Mouse (Mus musculus) G1E-ER4 (cell line): ENCODE results near the gene Ubqln5. TPM values are rescaled to one million over a fixed set of nuclear protein-coding genes. Genes with fewer than 3 reads are reported as not detected.

Source experiments
- GATA1 ChIP-seq: IDR thresholded peaks from one replicate; pipeline ENCODE4 v1.8.0; 2012; ENCODE audit warnings: low read length, inconsistent platforms
- polyA plus RNA-seq: library from polyadenylated mRNA; stranded (reverse); fragments of >175 nt; gene quantifications from 2 replicates; pipeline ENCODE4 v1.2.3, GENCODE M21; 2012

The Ubqln5 gene
- polyA plus RNA-seq, result not detected in 2 replicates

DNA sequence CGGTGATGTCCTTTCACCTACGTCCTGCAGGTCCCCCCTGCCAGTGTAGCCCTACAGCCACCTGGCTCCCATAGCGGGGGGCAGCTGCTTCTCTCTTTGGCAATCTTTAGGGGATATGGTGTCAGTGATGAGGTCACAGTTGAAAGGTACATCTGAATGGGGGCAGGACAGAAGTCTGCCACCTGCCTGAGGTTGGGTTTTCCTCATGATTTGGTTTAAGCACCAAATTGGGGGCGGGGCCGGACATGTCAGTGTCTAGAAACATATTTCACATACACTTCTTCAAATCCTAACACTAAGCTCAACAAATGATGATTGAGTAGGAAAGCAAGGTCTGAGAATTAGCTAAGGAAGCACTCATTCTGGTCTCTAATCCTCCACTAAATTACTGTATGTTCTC is at the start of gene Ubqln5:
TSS of gene Ubqln5 (minus strand) at position 101 of the 400 bp plus-strand sequence.
- TF ChIP-seq GATA1, result no peak

DNA sequence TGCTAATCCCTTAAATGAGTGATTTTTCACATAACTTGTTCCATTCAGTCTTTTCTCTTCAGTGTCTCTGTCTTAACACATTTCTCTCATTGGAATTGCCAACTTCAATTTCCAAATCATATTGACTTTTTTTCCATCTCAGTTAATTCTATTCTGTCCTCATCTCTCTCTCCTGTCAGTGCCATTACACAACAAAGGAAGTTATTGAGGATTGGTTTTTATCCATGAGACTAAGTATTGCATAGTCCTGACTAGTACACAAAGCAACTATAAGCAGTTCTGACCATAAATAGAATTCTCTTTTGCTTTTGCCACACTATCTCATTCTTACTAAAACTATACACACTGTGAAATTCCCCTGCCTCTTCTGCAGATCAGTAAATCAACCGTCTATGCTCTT is 49.4 kb upstream of the Ubqln5 start:
- TF ChIP-seq GATA1, result no peak

- no peak for TF ChIP-seq GATA1
These were observed 48.9 kb upstream of the Ubqln5 start for GRCm38 (mm10) chr7:104178422-104179054.

DNA sequence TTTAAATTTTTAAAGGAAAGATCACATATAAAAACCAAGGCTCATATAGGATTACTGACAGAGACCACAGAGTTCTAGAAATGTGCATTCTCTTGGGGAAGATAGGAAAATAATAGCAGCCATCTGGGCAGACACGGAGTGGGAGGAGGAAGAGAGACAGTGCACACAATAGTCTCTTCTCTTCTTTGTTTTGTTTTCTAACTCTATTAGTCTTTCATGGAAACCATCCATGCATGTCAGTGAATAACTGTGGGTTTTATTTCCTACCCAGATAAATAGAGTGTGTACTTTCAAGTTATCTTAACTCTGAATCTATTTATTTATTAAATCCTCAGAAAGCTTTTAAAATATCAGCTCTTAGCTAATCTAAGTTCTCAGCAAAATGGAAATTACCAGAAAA is 45.5 kb upstream of the Ubqln5 start:
- no peak for TF ChIP-seq GATA1

DNA sequence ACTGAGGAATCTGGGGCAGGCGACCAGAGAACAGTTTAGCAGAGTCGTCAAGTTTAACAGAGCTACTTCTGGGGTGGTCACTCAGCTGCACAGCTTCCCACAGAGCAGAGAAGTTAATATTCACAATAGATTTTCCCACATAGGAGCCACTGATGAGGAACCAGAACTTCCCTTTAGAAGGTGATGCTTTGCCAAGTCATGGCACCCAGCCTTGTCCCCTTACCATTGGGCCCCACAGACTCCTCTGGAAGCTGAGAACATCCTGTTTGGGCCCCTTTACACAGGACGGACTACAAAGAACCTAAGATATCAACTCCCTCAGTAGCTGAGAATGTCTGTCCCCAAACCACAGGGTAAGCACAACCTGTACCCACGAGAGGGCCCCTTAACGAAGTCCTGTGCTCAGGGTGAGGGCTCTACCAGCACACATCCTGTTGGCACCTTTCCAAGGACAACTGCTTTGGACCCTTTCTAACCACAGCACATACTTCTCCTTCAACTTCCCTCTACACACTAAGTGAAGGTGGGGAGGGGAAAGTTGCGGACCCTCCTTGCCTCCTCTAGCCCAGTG is 40.1 kb upstream of the Ubqln5 start:
- TF ChIP-seq GATA1, result no peak

GRCm38 (mm10) chr7:104167105-104167504 is 37.5 kb upstream of the Ubqln5 start:
- no peak for TF ChIP-seq GATA1

GRCm38 (mm10) chr7:104150456-104150855 is 20.8 kb upstream of the Ubqln5 start, which contains the start of gene Ubqlnl:
TSS of gene Ubqlnl (minus strand) at chr7:104150556.
- TF ChIP-seq GATA1, result no peak

DNA sequence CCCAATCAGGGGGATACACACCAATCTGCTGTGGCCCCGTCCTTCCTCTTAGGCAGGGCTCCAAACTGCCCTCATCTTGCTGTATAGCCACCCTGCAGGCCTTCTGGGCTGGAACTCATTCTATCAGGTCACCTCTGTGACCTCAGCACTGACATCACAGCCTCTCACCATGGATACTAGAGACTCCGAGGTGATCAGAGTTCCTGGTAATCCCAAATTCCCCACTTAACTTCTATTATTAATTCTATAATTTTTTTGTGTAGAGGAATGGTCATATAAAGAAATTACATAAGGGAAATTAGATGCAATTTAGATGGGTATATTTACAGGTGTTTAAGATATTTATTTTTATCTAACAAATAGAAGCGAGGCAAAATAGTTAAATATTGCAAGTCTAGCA is 13.6 kb upstream of the Ubqln5 start, which contains the start of gene Ubqln3:
TSS of gene Ubqln3 (minus strand) at position 101 of the 400 bp plus-strand sequence.
- TF ChIP-seq GATA1, result no peak

DNA sequence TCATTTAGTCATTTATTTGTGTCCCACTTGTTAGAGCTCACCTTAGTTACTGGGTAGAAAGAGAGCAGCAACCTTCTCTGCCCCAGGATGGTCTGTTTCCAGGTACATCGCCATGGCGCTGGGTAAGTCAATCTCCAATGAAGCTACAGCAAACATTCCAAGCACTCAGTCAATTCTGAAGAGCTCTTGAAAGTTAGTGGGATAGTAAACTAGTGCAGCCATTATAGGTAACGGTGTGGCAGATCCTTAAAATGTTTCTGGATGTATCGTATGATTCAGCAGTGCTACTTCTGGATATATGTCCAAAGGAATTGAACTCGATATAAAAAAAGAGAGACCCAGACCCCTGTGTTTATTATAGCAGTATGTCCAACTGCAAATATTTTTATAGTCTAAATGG is 7.7 kb upstream of the Ubqln5 start, which contains the start of gene Olfr643:
TSS of gene Olfr643 (minus strand) at position 101 of the 400 bp plus-strand sequence.
- no peak for TF ChIP-seq GATA1

DNA sequence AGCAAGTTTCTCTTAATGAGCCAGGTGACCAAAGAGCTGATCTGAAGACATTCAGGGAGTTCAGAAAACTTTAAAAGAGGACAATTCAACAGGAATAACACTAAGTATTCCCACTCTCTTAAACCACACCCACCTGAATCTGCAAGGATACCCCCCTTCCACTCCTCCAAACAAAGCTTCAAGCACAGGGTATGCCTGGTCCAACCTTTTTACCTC is 25.0 kb downstream of the Ubqln5 start, which contains the start of gene Olfr646:
TSS of gene Olfr646 (plus strand) at position 117 of the 216 bp plus-strand sequence.
- TF ChIP-seq GATA1, result no peak

GRCm38 (mm10) chr7:104103913-104104756 is 25.5 kb downstream of the Ubqln5 start:
- TF ChIP-seq GATA1, result no peak

GRCm38 (mm10) chr7:104085365-104085764 is 44.3 kb downstream of the Ubqln5 start, which contains the start of gene Olfr645:
TSS of gene Olfr645 (minus strand) at chr7:104085465.
- TF ChIP-seq GATA1, result no peak

Other genes starting within 250 kb of the Ubqln5 start
- gene Olfr66, start 243.6 kb downstream of the Ubqln5 start, polyA plus RNA-seq, result not detected in 2 replicates
- not detected in 2 replicates for gene Olfr64, start 235.3 kb downstream of the Ubqln5 start, polyA plus RNA-seq
- not detected in 2 replicates for gene Olfr65, start 226.3 kb downstream of the Ubqln5 start, polyA plus RNA-seq
- gene Olfr631, start 201.0 kb downstream of the Ubqln5 start, polyA plus RNA-seq, result not detected in 2 replicates
- not detected in 2 replicates for gene Olfr632, start 195.5 kb downstream of the Ubqln5 start, polyA plus RNA-seq
- gene Olfr633, start 185.4 kb downstream of the Ubqln5 start, polyA plus RNA-seq, result not detected in 2 replicates
- not detected in 2 replicates for gene Olfr635, start 158.7 kb downstream of the Ubqln5 start, polyA plus RNA-seq
- gene Olfr638, start 131.1 kb downstream of the Ubqln5 start, polyA plus RNA-seq, result not detected in 2 replicates
- gene Olfr639, start 112.5 kb downstream of the Ubqln5 start, polyA plus RNA-seq, result not detected in 2 replicates
- not detected in 2 replicates for gene Olfr640, start 104.3 kb downstream of the Ubqln5 start, polyA plus RNA-seq
- not detected in 2 replicates for gene Olfr641, start 94.4 kb downstream of the Ubqln5 start, polyA plus RNA-seq
- not detected in 2 replicates for gene Olfr642, start 77.2 kb downstream of the Ubqln5 start, polyA plus RNA-seq
- not detected in 2 replicates for gene 4930516K23Rik, start 68.4 kb downstream of the Ubqln5 start, polyA plus RNA-seq
- not detected in 2 replicates for gene Olfr644, start 58.0 kb downstream of the Ubqln5 start, polyA plus RNA-seq
- not detected in 2 replicates for gene Olfr645, start 44.4 kb downstream of the Ubqln5 start, polyA plus RNA-seq
- gene Olfr646, start 25.0 kb downstream of the Ubqln5 start, polyA plus RNA-seq, result not detected in 2 replicates
- gene Olfr643, start 7.6 kb upstream of the Ubqln5 start, polyA plus RNA-seq, result not detected in 2 replicates
- not detected in 2 replicates for gene Ubqln3, start 13.5 kb upstream of the Ubqln5 start, polyA plus RNA-seq
- not detected in 2 replicates for gene Ubqlnl, start 20.7 kb upstream of the Ubqln5 start, polyA plus RNA-seq
- not detected in 2 replicates for gene Olfm5, start 35.0 kb upstream of the Ubqln5 start, polyA plus RNA-seq
- gene Olfr648, start 53.6 kb upstream of the Ubqln5 start, polyA plus RNA-seq, result not detected in 2 replicates
- gene Olfr649, start 66.2 kb upstream of the Ubqln5 start, polyA plus RNA-seq, result not detected in 2 replicates
- not detected in 2 replicates for gene Trim6, start 89.0 kb upstream of the Ubqln5 start, polyA plus RNA-seq
- gene Trim34a, start 114.6 kb upstream of the Ubqln5 start, polyA plus RNA-seq, result 0.09 and 0.11 TPM in 2 replicates
- gene Trim5, start 158.3 kb upstream of the Ubqln5 start, polyA plus RNA-seq, result not detected in 2 replicates
- not detected in 2 replicates for gene Trim12a, start 185.6 kb upstream of the Ubqln5 start, polyA plus RNA-seq
- 0.09 and 0.14 TPM in 2 replicates for gene Trim34b, start 199.6 kb upstream of the Ubqln5 start, polyA plus RNA-seq
- gene Trim12c, start 223.5 kb upstream of the Ubqln5 start, polyA plus RNA-seq, result 1.2 and 1.5 TPM in 2 replicates
- not detected in 2 replicates for gene Trim30b, start 240.1 kb upstream of the Ubqln5 start, polyA plus RNA-seq